Mouse (Mus musculus): ENCODE data around the gene Plcb2. TPM values are rescaled to one million over a fixed set of nuclear protein-coding genes. Genes with fewer than 3 reads are reported as not detected.

Plcb2 gene
- 10 to 100 TPM; 43.8 to 46.0 TPM for polyA plus RNA-seq (2017; shearing (Covaris generic))

DNA sequence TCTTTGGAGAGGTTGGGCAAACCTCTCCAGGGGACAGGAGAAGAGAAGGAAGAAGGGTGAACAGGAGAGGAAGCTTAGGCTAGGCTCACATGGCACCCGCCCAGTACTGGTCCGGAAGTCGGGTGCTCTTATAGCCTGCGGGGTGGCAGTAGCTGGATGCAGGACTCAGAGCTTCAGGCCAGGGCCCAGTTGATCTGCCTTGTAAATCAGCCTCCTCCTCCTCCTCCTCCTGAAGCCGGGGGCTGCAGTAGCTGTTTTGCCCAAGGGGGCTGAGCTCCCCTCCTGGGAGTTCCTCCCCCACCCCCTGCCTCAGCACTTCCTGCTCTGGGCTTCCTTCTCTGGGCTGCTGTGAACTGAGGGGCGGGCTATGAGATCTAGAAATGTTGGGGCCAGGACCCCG, at the start of gene Plcb2:
Gene Plcb2 (minus strand): TSS at position 102 of the 400 bp plus-strand sequence.

DNA sequence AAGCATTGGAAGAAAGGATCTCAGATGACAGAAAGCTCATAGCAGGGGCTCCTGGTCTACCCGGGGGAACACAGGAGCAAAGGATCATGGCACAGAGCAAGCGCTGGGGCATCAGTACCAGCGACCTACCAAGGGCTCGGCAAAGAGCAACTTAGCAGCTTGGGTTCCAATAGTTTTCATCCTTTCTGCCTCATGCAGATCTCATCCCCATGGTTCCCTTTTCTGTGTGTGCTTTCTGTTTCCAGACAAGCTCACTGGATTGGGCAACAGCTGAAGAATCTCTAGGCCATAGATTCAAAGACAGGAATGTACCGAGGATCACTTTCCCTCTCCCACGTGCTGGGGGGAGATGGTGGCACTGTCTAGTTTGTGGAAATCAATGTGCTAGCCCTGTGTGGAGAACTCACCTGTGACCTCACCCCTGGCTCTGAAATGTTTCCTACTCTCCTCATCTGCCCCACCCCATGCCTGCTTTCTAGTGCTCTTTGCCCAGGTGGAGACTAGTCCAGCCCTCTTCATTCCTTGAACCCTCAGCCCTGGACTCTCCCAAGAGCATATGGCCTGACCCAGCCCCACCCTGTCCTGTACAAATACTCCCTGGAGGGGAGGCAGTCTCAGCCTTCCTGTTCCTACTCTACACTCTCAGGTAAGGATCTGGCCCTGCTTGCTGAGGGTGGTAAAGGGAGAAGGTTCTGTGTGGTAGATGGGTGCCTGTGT, 44.1 kb upstream of the Plcb2 start, which contains the start of gene Phgr1:
Gene Phgr1 (plus strand): TSS at position 612 of the 717 bp plus-strand sequence.

DNA sequence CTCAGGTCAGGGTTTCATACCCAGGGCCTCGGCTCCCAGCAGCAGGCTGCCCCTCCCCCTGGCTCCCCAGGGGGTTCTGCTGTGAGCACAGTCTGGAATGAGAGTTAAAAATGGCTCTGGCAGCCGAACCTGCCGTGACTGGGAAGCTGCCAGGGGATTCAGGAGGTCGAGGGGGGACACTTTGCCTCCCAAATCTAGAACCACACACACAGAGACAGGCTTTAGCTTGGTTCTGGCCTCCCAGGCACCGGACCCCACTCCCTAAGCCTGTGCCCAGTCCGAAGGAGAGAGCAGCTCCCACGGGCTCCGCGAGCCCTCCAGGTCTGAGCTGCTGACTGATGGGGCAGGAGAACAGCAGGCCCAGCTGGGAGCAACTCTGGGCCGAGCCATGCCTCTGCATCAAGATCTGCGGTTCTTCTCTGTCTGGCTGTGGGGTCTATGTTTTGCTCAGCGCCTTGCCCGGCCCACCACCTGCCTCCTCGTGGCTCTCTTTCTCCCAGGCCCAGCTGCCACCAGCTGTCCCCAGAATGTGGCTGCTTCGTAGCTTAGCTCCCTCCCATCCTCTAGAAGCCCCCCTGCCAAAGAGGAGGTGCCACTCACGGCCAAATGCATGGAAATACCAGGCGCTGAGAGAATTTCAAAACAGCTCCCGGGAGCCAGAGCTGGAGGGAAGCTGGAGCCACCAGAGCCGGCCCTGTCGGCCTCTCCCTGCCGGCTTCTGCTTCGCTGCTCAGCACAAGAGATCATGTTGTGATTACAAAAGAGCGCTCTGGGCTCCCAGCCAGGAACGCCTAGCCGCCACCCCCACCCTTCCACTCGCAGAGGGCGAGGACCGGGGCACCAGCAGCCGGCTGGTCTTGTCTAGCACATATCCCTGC, 33.9 kb upstream of the Plcb2 start, which contains the start of gene Ccdc9b:
Gene Ccdc9b (minus strand): TSS at position 756 of the 878 bp plus-strand sequence.

DNA sequence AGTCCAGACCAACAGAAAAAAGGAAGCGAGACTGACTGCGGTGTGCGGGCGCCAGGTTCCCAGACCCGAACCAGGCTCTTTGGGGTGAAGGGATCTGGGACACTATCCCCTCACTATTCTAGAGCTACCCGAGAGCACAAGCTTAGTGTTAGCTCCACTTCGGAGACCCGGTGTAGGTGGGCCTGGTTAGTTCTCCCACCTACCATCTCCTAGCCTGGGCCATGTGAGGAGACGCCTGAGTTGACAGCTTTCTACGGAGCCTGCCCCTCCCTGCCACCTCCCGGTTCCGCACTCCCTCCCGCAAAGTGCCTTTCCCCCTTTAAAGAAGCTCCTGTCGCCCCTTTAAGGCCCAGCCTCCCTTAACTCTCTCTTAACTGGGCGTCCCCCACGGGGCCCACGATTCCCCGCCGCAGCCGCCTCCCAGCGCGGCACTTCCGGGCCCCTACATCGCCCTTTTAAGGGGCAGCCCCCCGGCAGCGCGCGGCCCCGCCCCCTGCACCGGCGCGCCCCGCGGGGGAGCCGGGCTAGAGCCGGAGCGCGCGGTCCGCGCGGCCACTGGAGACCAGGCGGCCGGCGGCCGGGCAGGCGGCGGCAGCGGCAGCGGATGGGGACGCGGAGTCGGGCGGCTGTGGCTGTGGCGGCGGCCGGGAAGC, 17.1 kb upstream of the Plcb2 start, which contains the start of gene Inafm2:
Gene Inafm2 (plus strand): TSS at position 527 of the 653 bp plus-strand sequence.

DNA sequence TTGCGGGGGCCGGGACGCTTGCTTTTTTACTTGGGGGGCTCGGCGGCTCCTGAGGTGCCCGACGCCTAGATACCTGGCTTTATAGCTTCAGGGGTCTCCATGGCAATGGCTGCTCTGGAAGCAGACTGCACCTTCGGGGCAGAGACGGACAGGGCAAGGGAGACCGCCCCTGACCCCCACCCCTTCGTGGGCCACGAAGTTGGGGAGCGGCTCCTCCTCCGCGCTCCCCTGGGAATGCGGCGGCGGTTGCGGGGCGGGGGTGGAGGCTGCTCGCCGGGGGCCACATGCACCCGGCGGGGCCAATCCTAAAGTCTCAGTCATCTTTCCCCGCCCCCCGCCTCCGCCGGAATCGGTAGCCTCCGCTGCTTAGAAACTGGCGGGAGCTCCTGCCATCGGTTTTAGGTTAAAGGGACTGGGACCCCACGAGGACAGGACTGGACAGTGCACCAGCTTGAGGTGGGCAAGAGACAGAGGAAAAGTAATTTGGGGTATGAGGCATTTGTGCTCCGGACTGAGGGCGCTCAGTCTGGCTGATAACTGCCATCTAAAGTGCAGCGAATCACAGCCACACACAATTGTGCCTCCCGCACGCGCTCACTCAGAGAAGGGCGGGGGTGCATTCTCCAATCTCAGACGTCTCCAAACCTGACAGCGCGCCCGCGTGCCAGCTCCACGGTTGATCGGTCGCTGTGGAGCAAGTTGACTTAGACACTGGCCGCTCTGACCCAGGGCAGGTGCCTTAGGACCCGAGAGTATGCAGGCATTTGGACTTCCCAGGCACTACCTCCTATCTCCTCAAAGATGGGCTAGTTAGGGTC, 24.1 kb downstream of the Plcb2 start, which contains the start of gene Ankrd63:
Gene Ankrd63 (minus strand): TSS at position 51 of the 818 bp plus-strand sequence.

DNA sequence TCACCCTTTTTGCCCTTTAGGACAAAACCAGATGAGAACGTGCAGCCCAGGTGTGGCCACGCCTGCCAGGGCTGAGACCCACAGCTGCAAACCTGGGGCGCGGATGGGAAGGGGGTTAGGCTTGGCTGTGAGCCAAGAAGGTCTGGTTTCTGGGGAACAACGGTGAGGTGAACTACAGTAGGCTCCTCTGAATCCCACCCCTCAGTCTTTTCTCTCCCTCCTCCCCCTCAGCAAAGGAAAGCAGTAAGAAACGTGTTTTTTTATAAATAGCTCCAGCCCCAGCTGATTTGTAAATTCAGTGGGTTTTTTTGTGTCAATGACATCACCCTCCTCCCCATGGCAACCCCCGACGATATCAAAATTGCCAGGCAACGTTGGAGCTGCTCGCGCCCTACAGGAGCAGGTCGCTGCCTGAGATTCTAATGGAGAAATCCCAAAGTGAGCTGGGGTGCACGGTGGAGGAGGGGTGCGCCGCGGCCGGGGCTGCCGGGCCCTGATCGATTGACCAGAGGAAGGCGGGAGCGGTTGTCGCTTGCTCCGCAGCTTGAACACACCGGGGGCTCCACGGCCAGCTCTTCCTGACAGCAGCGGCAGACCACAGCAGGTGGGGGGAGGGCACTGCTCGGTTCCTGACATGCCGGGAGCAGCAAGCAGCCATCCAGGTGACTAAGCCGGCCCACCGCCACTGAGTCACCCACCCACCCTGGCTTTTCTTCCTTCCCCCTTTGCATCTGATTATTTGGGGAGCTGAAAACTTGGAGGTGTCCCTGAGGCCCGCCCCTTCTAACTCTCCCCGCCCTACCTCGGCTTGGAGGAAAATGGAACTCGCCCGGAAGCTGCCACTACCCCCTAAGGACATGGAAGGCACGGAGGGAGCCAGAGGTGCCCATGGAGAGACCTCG, 65.1 kb downstream of the Plcb2 start, which contains the start of gene Pak6:
Gene Pak6 (plus strand): TSS at position 402 of the 902 bp plus-strand sequence.

Other genes starting within 250 kb of the Plcb2 start
- gene Srp14, start 248.7 kb downstream of the Plcb2 start, polyA plus RNA-seq (2017; shearing (Covaris generic)) = 100 to 1,000 TPM; 288 to 313 TPM
- 1 to 10 TPM; 2.3 to 4.3 TPM for gene Bmf, start 178.8 kb downstream of the Plcb2 start, polyA plus RNA-seq (2017; shearing (Covaris generic))
- 1 to 10 TPM; 1.6 to 2.4 TPM for gene Bub1b, start 130.2 kb downstream of the Plcb2 start, polyA plus RNA-seq (2017; shearing (Covaris generic))
- 1 to 10 TPM in 1 of 2 experiments, under 1 TPM in 1; 0.98 to 4.6 TPM for gene Pak6, start 65.1 kb downstream of the Plcb2 start, polyA plus RNA-seq (2017; shearing (Covaris generic))
- gene Ankrd63, start 24.5 kb downstream of the Plcb2 start, polyA plus RNA-seq (2017; shearing (Covaris generic)) = not detected
- 10 to 100 TPM; 11.0 to 14.9 TPM for gene Inafm2, start 17.3 kb upstream of the Plcb2 start, polyA plus RNA-seq (2017; shearing (Covaris generic))
- under 1 TPM in 1 of 2 experiments, not detected in 1; 0.07 TPM for gene Ccdc9b, start 34.2 kb upstream of the Plcb2 start, polyA plus RNA-seq (2017; shearing (Covaris generic))
- gene Phgr1, start 44.3 kb upstream of the Plcb2 start, polyA plus RNA-seq (2017; shearing (Covaris generic)) = not detected
- 1 to 10 TPM in 1 of 2 experiments, under 1 TPM in 1; 0.18 to 4.6 TPM for gene Disp2, start 51.3 kb upstream of the Plcb2 start, polyA plus RNA-seq (2017; shearing (Covaris generic))
- gene Knstrn, start 85.6 kb upstream of the Plcb2 start, polyA plus RNA-seq (2017; shearing (Covaris generic)) = 10 to 100 TPM in 1 of 2 experiments, 1 to 10 TPM in 1; 9.2 to 14.6 TPM
- 10 to 100 TPM; 60.4 to 62.3 TPM for gene Ivd, start 133.5 kb upstream of the Plcb2 start, polyA plus RNA-seq (2017; shearing (Covaris generic))
- 10 to 100 TPM; 18.1 to 22.5 TPM for gene Bahd1, start 171.9 kb upstream of the Plcb2 start, polyA plus RNA-seq (2017; shearing (Covaris generic))
- 1 to 10 TPM; 4.5 to 7.9 TPM for gene Chst14, start 198.1 kb upstream of the Plcb2 start, polyA plus RNA-seq (2017; shearing (Covaris generic))

Data from inflammation-experienced regulatory T-cells (primary cell).